Mouse (Mus musculus): ENCODE results near the gene Bcl2a1b.

The Bcl2a1b gene

GRCm38 (mm10) chr9:89240516-89241019, 41.6 kb downstream of the Bcl2a1b start:
- peak in 1 of 2 experiments; percentile 50 for DNase-seq (ENCODE audit: low spot score in 2 of 2)

DNA sequence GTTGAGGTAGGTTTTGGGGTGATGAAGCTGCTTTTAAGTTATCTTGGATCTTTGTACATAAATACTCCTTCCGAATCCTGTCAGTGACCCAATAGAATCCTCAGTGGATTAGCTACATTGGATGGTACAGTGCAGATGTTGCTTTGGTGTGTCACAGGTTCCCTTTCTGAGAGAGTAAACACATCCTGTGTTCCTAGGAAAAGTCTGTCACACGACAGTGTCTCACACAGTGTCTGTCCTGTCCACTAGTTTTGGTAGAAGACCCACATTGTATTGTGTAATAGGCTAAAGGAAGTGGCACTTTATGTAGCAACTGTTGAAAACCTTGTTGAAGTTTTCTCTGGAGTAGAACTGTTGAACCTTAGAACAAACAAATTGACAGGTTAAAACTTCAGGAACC, 54.4 kb downstream of the Bcl2a1b start:
- DNase-seq (ENCODE audit: low spot score in 2 of 2): no peak

- DNase-seq (ENCODE audit: low spot score in 2 of 2): no peak
Measured at GRCm38 (mm10) chr9:89256556-89257335, 57.7 kb downstream of the Bcl2a1b start.
